Mouse (Mus musculus): ENCODE data around the gene March2. TPM values are rescaled to one million over a fixed set of nuclear protein-coding genes. Genes with fewer than 3 reads are reported as not detected.
"Not testable (repeated sequence)": the region's sequence is repeated elsewhere in the genome, so short reads cannot be mapped to it uniquely, and the experiment has no call there.

The March2 gene
- 10 to 100 TPM; 66.9 to 73.5 TPM for total RNA-seq (2021)

DNA sequence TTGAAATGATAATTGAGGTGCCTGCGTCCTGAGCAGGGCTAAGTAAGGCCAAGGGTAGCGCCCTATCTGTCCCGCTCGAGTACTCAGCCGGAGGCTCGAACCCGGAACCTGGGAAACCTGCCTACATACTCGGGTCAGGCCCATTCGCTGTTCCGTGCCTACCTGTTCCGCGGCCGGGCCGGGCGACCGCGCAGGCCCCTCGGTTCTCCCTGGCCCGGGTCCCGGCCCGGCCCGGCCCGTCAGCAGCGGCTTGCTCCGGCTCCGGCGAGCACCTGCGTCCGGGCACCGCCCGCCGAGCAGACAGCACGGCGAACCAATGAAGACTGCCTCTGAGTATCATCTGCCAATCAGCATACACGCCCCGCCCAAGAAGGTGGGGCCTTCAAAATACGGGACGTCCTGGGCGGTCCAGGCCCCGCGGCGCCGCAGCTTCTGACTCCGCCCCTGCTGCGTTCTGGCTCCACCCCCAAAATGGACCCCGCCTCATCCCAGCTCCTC is at the start of gene March2:
Gene March2 (minus strand): TSS at position 287 of the 498 bp plus-strand sequence.
- peak; percentile 97 for DNase-seq
- intact Hi-C loops (cut with DNase I), result no loop called here

GRCm38 (mm10) chr17:33766389-33766788 is 47.9 kb upstream of the March2 start:
- intact Hi-C loops (cut with DNase I), result no loop called here

DNA sequence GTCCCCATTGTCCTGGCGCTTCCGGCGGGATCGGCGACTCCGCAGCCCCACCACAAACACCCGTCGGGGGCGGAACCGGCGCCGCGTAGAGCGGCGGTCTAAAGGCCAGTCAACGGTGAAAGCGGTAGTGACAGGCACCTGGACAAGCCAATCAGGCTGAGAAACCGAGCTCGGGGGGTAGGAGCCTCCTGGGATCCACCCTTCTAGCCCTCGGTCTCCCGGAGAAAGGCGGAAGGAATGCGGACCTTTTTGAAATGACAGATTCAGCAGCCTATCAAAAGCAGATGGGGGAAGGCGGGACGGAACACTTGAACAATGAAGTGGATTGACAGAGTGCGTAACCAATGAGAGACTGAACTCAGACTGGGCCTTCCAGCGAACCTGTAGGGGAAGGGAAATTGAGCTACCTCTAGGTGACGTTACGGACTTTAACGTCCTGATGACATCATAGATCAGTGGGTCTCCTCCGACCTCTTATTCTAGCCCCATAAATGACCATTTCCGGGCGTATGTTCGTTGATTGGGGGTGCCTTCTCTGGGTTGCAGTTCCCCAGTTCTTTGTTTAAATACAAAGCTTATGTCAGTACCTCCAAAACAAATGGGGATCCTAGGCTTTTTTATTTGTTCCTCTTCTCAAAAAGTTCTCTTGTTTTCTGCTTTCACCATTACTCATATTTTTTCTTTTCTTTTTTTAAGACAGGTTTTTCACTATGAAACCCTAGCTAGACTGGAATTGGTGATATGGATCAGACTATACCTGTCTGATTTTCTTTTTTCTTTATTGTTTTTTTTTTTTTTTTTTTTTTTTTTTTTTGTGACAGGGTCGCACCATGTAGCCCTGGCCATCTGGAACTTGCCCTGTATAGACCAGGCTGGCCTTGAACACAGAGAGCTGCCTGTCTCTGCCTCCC is 42.0 kb upstream of the March2 start, which contains the start of gene Rab11b:
Gene Rab11b (minus strand): TSS at position 276 of the 911 bp plus-strand sequence.
- intact Hi-C loops (cut with DNase I), result no loop called here

More at GRCm38 (mm10) chr17:33766389-33766788, 47.9 kb upstream of the March2 start:
- DNase-seq, result no peak

DNA sequence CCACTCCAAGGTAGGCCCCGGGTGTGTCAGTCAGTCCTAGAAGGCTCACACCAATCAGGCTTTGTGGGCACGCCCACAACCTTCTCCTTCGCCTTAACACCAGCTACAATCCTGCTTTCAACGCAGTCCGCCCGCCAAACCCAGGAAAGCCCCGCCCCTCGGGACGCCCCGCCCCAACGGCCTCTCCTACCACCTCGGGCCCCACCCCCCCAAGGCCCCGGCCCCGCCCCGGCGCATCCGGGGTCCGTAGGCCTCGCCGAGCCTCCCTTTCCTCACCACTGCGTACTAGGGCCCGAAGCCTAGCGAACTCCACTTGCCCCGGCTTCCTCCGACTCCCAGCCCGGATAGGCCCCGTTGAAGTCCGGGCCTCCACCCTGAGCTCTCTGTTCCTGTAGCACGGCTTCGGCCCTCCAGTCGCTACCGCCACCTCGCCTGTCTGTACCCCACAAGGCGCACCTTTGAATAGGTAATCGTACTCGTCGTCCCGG is 41.3 kb upstream of the March2 start:
- DNase-seq, result peak; percentile 94
- intact Hi-C loops (cut with DNase I), result no loop called here

More for the DNA sequence above, 42.0 kb upstream of the March2 start, which contains the start of gene Rab11b:
- DNase-seq, result peak; percentile 99

DNA sequence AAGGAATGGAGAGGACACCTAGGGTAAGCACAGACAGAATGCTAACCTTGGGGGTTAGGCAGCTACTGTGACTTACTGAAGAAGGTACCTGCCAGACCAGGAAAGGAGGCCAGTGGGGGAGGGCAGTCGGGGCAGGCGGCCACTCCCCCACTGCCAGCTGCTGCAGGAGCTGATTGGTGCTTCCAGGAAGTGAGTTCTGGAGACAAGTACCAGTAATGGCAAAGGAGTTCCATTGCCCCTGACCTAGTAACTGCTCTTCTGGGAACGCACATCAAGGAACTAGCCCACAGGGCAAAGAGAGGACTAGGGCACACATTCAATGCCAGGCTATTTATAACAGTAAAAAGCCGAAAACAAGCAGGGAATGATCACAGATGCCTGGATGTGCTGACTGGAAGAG is 38.8 kb upstream of the March2 start:
- DNase-seq, result no peak
- intact Hi-C loops (cut with DNase I), result no loop called here

- no peak for DNase-seq
- intact Hi-C loops (cut with DNase I), result no loop called here
These were observed 37.8 kb upstream of the March2 start for GRCm38 (mm10) chr17:33756108-33756790.

DNA sequence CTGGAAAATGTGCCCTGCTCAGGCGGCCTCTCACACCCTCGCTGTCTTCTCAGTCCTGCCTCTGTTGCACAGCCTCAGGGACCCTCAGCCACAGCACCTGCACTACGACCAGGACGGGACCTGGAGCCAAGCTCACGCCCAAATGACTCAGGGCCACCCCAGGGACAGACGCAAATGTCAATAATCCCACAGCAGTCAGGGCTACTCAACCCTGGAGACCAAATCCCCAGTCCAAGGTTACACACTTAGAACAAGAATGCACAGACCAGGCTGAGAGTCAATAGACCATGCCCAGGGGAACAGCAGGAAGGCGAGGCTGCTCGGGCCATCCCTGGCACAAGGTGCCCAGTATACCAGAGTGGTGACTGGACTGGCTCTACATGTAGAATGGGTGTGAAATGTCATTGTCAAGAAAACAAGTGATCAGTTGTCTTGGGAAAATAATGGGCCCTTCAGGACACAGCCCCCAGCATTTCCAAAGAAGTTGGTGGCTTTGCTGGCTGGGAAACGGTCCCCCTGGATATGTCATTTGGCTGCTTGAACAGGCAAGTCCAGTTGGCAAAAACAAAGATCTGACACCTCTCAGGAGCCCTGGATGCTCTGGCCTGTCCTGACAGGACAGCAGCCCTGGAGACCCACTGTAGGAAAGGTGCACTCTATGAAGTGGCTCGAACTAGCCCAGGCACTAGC is 37.1 kb upstream of the March2 start:
- intact Hi-C loops (cut with DNase I), result no loop called here

GRCm38 (mm10) chr17:33754656-33755055 is 36.2 kb upstream of the March2 start:
- no peak for DNase-seq
- intact Hi-C loops (cut with DNase I), result no loop called here

More for the DNA sequence above, 37.1 kb upstream of the March2 start:
- no peak for DNase-seq

GRCm38 (mm10) chr17:33752297-33752696 is 33.8 kb upstream of the March2 start:
- intact Hi-C loops (cut with DNase I), result no loop called here
- no peak for DNase-seq

- intact Hi-C loops (cut with DNase I), result no loop called here
- no peak for DNase-seq
These were observed 32.7 kb upstream of the March2 start for GRCm38 (mm10) chr17:33751181-33751580.

DNA sequence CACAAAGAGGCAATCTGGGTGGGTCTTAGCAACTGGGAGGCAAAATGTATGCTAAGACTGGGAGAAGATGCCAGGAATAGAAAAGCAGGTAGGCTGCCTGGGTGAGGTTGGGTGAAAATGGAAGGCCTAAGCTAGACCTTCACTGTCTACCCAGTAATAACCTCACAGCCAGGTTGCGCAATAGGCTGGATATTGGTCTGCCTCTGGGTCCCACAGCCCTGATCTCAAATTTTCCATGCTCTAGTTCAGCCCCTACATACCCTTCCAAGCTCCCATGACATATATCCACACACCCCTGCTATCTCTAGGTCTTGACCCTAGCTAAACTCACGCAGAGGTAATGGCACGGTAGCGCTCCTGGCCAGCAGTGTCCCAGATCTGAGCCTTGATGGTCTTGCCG is 31.0 kb upstream of the March2 start:
- intact Hi-C loops (cut with DNase I), result no loop called here
- no peak for DNase-seq

DNA sequence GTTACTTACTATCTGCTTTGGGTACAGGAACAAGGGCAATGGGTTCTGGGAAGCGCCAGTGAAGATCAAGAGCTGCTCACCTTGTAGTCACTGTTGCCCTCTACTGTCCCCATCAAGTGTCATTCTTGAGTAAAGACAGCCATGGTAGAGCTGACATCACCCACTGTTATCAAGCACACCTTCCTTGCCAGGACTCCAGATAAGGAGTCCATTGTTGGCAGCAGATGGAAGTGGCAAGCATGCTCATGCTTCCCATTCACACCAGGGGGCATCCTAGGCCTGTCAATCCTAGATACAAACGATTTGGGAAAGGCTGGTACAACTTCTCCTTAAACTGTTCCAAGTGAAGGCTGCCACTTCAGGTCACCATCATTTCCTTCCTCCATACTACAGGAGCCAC is 27.5 kb upstream of the March2 start:
- intact Hi-C loops (cut with DNase I), result no loop called here

DNA sequence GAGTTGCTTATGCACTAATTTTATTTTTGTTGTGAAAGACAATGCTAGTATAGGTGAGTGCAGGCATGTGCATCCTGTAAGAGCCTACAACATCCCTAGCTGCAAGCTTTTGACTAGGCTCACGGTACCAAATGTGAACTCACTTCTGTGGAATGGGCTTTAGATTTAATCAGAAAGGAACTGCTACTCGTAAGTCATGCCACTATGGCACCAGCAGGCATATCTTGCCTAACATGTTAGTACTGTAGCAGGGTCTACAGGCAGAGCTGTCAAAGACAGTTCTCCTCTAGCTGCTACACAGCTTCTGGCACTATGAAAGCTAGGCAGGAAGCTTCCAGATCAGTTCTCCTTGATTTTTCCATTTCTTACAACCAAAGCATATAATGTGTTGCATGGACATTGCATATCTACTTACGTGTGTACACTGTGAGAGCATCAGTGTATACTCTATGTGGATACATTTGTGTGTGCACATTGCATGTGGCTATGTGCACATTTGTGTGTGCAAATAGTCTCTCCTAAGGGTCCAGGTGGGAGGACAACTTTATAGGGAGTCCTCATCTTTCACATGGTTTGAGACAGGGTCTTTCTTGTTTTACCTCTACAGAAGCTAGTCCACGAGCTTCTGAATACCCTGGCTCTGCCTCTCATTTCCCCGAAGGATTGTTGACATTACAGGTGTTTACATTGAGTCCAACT is 26.4 kb upstream of the March2 start:
- intact Hi-C loops (cut with DNase I), result no loop called here
- DNase-seq, result no peak

More for the DNA sequence above, 27.5 kb upstream of the March2 start:
- DNase-seq, result no peak

DNA sequence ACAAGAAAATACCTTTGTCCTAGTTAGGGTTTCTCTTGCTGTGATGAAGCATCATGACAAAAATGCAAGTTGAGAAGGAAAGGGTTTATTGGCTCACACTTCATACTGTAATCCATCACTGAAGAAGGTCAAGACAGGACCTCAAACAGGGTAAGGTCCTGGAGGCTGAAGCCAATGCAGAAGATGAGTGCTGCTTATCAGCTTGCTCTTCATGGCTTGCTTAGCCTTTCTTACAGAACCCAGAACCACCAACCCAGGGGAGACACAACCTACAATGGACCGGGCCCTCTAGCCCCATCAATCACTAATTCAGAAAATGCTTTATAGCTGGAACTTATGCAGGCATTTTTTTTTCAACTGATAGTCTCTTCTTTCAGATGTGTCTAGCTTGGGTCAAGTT is 23.9 kb upstream of the March2 start:
- intact Hi-C loops (cut with DNase I), result no loop called here

DNA sequence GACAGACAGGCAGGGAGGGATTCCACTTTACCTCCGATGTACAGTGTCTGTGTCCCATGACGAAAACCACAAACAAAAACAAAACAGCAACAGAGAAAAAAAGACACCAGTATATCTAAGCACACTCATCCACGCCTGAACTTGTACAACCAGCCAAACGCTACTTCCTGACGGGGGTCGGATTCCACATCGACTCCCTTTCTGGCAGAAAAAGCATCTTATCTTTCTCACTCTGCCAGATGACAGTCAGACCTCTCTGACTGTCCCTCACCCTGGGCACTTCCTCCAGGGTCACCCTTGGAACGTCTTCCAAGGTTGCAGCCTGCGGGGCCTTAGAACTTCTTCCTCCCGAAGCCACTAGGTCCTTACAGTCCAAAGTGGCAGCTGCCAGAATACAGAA is 15.1 kb upstream of the March2 start:
- intact Hi-C loops (cut with DNase I); DNase-seq: not testable (repeated sequence)

More for the DNA sequence above, 23.9 kb upstream of the March2 start:
- no peak for DNase-seq

DNA sequence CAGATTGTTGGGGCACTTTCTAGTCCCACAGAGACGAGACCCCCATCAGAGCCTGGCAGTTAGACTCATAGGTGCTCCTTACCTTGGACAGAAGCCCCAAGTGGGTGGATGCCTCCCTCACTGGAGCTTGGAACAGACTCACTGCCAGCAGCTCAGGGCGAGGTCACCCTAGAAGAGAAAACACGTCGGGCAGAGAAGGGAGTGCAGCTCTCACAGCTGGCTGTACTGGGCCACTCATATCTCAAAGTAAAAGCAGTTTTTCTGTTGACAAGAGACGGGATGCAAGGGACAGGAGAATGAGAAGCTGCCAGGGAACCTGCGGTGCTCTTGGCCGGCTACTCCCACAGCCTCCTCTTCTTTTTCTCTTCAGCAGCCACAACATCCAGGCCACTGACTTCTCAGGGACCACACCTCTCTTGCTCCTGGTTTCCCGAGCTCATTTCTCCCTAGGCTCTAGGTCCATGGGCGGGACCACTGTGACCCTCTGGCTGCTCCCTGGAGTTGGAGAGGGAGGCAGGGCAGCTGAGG is 14.2 kb upstream of the March2 start:
- intact Hi-C loops (cut with DNase I); DNase-seq: not testable (repeated sequence)

- intact Hi-C loops (cut with DNase I), result loop anchor here (10.0 kb wide), 1 partner anchor 76 kb away; no protein-coding TSS in a partner anchor
- DNase-seq, result no peak
These were observed 10.7 kb upstream of the March2 start for GRCm38 (mm10) chr17:33729215-33729614.

DNA sequence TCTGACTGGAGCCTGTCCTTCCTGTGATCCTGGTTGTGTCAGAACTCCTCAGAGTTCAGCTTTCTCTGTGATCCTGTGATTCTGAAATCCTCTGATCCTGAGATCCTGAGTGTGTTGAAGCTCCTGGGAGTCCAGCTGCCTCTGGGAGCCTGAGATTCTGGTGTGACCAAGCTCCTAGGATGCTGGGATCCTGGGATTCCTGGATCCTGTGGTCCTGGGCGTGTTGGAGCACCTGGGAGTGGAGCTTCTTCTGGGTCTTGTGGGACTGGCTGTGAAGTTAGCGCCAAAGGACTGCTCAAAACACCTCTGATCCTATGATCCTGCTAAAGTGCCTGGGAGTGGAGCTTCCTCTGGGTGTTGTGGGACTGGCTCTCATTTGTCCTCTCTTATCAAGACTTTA is 9.9 kb upstream of the March2 start:
- intact Hi-C loops (cut with DNase I), result loop anchor here (10.0 kb wide), 1 partner anchor 76 kb away; no protein-coding TSS in a partner anchor
- DNase-seq, result no peak

DNA sequence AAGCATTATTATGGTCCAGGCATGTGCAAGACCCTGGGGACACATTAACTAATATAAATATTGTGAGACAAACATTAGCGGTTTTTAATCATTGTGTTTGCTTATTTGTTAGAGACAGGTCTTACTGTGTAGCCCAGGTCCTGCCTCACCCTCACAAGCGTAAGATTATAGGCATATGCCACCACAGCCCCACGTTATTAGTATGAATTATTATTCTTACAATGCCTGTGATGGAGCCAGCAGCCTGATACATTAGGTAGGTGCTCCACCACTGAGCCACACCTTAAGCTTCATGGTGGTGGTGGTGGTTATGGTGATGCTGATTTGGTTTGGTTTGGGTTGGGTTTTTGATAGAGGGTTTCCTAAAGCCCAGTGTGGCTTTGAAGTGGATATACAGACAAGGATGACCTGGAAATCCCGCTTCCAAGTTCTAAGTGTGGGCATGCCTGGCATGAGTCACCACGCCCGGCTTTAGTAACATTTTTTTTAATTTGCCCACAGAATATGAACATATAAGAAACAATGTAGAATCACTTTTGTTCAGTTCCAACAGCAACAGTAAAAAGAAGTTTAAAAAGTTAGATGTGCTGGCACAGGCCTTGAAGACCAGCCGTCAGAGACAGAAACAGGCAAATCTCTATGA is 1.4 kb upstream of the March2 start:
- no peak for DNase-seq
- intact Hi-C loops (cut with DNase I), result loop anchor here (10.0 kb wide), 1 partner anchor 85 kb away; no protein-coding TSS in a partner anchor

Measured in left cerebral cortex, postnatal 4 days (tissue).